Mouse (Mus musculus) lung, adult 2 months (tissue): ENCODE data around the gene Bloc1s4.

Experiments
- CTCF ChIP-seq: fragments of 200-500 bp; IDR thresholded peaks from 2 replicates; pipeline ENCODE4 v1.5.1; 2011; ENCODE audit warnings: mild to moderate bottlenecking, low read length, control low read depth; ENCODE audit not compliant: insufficient read depth
- POLR2A ChIP-seq: fragments of 200-500 bp; IDR thresholded peaks from 2 replicates; pipeline ENCODE4 v1.6.1; 2011; ENCODE audit warnings: low read depth, mild to moderate bottlenecking, control low read depth, low read length, borderline replicate concordance; ENCODE audit errors: extremely low read depth

- TF ChIP-seq CTCF (no peak), POLR2A (no peak)
Measured at GRCm38 (mm10) chr5:36720219-36720618, 28.2 kb downstream of the Bloc1s4 start.
